Mouse (Mus musculus) myocyte (in vitro differentiated cells): ENCODE data around the gene Trpv4.

Experiments used
- MYOD1 ChIP-seq, 3 experiments: IDR thresholded peaks; one replicate each; pipeline ENCODE4 v1.6.1; 2011; ENCODE audit warnings: control low read depth in 2 of 3, low read depth in 2 of 3, mild to moderate bottlenecking in 2 of 3, moderate library complexity in 1 of 3; ENCODE audit not compliant: insufficient read length in 2 of 3, control insufficient read depth in 1 of 3
- TCF3 ChIP-seq: IDR thresholded peaks from one replicate; pipeline ENCODE4 v1.6.1; 2011; ENCODE audit warnings: low read depth, control low read depth; ENCODE audit not compliant: insufficient read length

- no peak for TF ChIP-seq TCF3
- TF ChIP-seq MYOD1 (IDR thresholded peaks at IDR 0.05; ENCODE audit: control insufficient read depth in 1 of 3, insufficient read length in 2 of 3, low read depth in 2 of 3): no peak
These were observed 16.4 kb upstream of the Trpv4 start for GRCm38 (mm10) chr5:114674594-114674993.
